Mouse (Mus musculus) c-Kit-negative CD71-positive TER-119-positive erythroid progenitor cells, embryonic 14.5 days (primary cell): Measurements from ENCODE around the gene Nudt8.
"Not testable (repeated sequence)": the region's sequence is repeated elsewhere in the genome, so short reads cannot be mapped to it uniquely, and the experiment has no call there.

ENCODE experiments used
- DNase-seq: peaks from one replicate; pipeline ENCODE4 v3.0.0-alpha.2; 2013; ENCODE audit warnings: low read depth, low spot score

Gene Nudt8

DNA sequence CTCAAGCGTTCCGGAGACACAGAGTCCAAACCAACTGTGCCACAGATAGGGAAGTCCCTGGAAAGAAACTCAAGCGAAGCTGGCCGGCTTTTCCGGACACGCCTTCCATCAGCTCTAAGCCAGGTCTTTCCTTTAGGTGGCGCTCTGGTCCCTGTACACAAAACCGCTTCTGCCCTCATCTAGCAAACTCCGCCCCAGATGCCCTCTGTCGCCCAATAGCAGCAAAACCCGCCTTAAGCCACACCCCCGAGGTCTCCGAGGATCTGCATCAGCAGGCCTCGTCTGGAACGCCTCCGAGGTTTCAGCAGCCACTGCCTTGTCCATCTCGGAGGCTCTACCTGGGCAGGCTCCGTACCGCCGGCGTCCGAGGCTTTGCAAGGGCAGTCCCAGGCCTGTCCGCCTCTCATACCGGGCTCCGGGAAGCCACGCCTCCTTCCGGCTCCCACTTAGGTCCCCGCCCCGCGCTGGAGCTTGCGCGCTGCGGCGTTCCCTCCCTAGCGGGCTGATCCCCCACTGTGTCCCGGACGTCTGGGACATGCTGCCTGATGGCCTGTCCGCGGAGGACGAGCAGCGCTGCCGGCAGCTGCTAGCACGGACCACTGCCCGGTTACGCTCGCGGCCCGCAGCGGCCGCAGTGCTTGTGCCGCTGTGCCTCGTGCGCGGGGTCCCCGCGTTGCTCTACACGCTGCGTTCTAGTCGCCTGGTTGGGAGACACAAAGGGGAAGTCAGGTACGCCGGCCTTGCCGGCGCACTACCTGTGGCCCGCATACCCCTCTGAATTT, at the start of gene Nudt8, which contains the start of gene Gm49405:
Gene Nudt8 (plus strand): TSS at position 462 of the 782 bp plus-strand sequence.
Gene Gm49405 (plus strand): TSS at position 508 of the 782 bp plus-strand sequence.
- peak; percentile 97 for DNase-seq

DNA sequence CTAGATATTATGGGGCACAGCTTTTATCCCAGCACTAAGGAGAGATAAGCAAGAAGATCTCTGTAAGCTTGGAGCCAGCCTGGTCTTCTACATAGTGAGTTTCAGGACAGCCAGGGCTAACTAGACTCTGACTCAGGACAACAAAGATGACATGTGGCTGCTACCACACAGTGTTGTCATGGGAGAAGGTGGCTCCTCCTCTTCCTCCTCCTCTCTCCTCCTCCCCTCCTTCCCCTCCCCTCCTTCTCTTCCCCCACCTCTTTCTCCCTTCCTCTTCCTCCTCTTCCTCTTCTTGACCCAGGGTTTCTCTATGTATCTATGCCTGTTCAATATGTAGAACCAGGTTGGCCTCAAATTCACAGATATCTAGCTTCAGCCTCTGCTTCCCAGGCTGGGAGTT, 48.9 kb upstream of the Nudt8 start:
- DNase-seq = no peak

DNA sequence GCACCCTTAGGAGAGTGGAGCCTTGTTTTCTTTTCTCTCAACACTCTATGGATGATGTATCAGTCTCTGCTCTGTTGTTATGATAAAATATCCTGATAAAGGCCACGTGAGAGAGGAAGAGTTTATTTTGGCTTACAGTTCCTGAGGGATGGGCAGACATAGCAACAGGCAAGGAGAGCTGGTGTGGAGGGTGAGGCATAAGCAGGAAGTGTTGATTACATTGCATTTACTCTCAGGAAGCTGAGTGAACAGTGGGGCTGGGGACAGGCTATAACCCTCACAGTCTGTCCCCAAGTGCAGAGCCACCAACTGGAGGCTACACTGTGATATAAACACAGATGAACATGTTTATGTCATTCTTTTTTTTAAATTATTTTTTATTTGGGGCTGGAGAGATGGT, 48.3 kb upstream of the Nudt8 start:
- DNase-seq = no peak

DNA sequence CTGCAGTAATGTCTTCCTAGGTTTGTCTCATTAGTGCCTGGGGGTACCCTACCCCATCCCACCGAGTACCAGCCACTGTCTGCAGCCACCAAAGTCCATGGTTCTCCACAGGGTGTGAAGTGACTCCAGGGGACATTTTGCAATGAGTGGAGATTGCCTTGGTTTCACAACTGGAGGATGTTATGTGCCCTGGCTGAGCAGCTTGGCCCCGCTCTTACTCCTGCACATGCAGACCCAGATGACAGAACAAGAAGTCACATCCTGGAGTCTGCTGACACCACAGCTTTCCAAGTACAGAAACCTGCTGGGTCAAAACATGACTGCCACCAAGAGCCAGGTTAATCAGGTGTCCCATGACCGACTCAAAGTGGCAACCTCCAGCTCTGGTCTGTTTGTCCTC, 45.3 kb upstream of the Nudt8 start:
- DNase-seq = no peak

DNA sequence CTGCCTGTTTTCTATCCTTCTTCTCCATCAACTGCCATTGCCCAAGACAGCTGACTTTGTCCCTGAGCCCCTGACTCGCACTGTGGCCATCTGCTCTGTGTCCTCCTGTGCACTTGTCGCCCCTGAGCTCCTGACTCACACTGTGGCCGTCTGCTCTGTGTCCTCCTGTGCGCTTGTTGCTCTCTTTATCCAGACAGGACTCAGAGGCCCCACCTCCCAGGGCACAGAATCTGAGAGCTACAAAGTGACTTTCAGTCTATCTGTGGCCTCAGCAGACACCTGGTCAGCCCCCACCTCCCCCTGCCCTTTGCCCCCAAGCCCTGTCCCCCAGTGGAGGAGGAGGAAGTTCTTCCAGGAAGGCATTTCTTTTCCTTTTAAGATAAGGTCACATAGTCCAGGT, 44.6 kb upstream of the Nudt8 start:
- no peak for DNase-seq

DNA sequence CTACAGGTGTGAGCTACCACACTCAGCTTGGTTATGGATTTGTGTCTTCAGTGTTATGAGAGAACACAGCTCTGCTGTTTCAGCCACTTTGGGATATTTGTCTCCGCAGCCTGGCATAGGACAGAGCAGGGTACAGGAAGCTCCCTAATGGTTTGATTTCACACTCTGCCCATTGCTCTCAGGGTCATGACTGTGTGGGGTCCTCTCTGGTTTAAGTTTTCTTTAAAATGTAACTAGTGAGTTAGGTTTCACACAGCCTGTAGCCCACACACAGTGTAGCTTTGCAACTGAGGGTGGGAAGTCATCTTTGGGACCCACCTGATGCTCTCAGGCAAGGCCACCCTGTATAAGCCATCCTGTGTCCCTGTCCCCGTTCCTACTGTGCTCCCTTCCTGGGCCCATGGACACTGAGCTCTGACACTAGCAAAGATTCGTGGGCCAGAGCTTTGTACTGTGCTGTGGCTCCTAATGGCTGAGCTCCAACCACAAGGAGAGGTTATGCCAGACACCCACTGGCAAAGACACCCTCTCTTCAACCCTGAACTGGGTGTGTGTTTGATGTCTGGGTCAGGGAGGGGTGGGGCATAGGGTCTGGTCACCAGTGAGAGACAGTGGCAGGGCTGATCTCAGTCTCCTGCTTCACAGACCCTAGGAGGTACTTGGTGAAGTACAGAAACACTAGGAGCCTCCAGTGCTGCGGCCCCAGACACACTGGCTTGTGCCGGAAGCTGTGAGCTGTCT, 42.9 kb upstream of the Nudt8 start:
- DNase-seq = not testable (repeated sequence)

DNA sequence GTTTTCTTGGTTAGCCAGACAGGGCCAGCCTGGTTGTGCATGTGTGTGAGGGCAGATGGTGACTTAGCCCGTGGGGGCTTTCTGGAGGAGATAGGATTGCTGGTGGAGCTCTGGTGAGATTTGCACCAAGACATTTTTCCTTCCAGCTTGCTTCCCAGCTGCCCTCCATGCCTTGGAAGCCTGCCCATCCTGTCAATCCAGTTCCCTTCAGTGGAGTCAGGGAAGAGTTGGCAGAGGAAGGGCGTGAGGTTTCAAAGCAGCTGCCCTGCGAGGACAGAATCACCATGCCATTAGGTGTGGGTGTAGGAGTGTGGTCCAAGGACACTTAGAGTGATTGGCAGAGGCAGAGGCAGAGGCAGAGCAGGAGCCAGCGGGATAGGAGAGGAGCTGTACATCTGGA, 41.9 kb upstream of the Nudt8 start, which contains the start of gene Aldh3b3:
Gene Aldh3b3 (plus strand): TSS at position 176 of the 400 bp plus-strand sequence.
- no peak for DNase-seq

DNA sequence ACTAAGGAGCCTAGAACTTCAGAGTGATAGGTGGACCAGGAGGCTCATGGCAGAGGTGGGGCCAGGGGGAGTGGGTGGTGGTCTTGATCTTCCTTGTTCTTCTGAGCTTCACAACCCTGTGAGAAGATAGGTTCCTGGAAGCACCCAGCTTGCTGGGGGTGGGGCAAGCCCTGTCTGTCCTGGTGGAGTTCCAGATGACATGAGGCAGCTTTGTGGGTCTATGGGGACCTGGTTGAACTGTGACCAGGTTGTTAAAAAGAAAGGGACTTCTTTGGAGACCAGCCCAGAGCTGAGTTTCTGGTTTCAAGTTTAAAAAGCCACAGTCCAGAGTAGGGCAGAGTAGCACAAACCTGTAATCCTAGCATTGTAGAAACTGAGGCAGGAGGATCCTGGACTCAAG, 41.4 kb upstream of the Nudt8 start:
- DNase-seq = no peak

DNA sequence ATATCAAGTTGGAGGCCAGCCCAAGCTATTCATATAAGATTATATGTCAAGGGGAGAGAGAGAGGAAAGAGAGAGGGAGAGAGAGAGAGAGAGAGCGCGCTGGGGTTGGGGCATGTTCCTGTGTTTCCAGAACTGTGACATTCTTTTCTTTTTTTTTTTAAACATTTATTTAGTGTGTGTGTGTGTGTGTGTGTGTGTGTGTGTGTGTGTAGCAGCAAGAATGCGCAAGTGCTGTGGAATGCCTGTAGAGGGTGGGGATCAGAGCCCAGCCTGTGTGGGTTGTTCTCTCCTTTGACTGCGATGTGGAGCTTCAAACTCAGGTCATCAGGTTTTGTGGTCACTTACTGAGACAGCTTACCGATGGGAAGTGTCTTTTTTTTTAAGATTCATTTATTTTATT, 40.2 kb upstream of the Nudt8 start:
- no peak for DNase-seq

DNA sequence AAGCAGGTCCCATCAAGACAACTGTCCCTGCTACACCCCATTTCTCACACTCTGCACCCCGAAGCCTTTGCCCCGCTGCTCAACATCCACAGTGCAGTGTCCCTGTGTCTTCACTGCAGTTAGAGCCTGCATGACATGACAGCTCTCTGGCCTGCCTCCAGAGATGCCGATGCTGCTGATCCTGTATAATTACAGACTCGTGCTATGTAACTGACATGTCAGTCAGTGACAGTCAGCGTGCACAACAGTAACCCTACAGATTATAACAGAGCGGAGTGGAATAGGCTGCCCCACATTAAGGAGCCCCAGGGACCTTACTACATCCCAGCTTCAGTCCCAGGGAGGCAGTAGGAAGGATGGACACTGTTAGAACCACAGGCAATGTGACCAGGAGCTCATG, 38.6 kb upstream of the Nudt8 start:
- not testable (repeated sequence) for DNase-seq

DNA sequence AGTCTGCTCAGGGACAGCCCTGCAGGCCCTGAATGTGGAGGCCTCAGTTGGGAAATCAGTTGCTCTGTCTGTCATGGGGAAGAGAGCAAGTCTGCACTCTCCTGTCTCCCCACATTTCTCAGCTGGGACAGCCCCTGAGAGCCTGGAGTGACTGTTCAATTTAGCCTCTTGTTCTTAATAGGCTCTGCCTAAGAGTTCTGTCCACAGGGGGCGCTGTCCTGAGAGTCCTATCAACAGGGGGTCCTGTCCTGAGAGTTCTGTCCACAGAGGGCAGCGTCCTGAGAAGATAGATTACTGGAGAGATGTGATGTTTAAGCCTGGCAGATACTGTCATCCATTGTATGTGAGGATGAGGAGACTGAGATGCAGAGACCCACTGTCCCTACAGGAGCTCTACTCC, 37.9 kb upstream of the Nudt8 start:
- no peak for DNase-seq

DNA sequence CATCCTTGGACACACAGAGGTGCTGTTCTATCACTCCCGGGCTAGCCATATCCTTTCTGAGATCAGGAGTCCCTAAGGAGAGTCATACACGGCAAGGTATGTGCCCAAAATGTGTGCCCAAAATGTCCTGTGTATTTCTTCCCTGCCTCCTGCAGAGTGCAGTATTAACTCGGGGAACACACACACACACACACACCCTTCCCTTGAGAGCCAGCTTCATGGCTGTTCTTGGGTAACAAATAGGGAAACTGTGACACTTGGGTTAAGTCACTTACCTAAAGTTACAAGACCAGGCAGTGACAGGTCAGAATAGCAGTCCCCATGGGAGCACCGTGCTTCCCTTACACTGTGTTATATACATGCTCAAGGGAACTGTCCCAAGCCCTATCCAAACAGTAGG, 36.4 kb upstream of the Nudt8 start:
- no peak for DNase-seq

DNA sequence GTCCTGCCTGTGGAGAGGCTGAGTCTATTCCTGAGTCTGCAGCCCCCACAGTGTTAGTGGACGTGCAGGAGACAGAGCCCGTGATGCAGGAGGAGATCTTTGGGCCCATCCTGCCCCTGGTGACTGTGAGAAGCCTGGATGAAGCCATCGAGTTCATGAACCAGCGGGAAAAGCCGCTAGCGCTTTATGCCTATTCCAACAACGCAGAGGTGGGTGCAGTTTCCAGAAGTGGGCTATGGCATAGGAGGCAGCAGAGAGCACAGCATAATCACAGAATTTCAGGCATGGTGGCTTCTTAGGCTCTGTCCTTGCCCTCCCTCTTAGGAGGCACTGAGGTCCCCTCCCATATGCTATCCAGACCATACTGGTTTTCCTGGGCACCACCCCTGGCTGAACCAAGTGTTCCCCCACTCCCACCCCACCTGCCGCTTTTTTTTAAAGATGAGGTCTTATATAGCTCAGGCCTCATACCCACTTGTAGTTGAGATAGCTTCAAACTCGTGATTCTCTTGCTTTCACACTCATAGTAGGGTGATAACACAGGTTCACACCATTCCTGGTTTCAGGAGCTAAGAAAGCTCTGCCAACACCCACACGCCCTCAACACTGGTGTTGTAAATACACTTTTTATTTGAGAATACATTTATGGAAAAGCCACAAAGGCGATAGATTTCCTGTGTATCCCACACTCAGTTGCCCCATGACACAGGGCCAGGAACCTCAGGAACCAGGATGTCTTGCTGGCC, 33.9 kb upstream of the Nudt8 start:
- no peak for DNase-seq

DNA sequence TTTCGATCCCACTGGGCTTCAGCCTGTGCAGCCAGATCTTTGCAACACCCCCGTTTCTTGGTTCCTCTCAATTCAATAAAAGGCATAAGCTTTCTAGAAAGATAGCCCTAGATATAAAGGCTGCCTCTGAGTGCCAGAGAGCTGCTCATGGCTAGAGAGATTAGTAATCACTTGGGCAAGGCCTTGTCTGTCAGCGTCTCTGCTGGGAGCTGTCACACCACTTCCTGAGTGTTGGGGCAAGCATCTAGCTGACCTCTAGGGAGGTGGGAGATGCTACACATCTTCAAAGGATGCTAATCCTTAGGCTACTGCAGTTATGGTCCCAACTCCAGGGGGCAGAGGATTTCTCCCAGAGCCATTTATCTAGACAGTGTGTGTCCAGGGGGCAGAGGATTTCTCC, 33.1 kb upstream of the Nudt8 start:
- DNase-seq = no peak

DNA sequence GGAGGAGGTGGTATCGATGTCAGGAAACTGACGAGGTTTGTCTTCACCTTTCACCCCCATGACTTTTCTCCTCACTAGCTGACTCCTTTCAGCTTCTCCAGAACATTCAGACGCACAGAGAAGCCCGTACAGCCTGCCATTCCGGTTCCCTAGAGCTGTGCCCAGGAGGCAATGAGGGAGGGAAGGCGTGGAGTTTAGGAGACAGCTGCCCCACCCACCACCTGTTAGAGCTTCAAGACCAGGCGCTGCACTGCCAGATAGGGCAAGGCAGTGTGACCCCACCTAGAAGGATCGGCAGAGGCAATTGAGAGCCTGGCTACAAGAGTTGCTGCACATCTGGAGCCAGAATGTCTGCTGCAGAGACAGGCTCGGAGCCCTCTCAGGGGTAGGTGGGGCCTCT, 28.2 kb upstream of the Nudt8 start, which contains the start of gene Aldh3b2:
Gene Aldh3b2 (plus strand): TSS at position 100 of the 400 bp plus-strand sequence.
- DNase-seq = peak; percentile 40

DNA sequence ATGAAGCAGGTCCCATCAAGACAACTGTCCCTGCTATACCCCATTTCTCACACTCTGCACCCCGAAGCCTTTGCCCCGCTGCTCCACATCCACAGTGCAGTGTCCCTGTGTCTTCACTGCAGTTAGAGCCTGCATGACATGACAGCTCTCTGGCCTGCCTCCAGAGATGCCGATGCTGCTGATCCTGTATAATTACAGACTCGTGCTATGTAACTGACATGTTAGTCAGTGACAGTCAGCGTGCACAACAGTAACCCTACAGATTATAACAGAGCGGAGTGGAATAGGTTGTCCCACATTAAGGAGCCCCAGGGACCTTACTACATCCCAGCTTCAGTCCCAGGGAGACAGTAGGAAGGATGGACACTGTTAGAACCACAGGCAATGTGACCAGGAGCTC, 25.8 kb upstream of the Nudt8 start:
- not testable (repeated sequence) for DNase-seq

DNA sequence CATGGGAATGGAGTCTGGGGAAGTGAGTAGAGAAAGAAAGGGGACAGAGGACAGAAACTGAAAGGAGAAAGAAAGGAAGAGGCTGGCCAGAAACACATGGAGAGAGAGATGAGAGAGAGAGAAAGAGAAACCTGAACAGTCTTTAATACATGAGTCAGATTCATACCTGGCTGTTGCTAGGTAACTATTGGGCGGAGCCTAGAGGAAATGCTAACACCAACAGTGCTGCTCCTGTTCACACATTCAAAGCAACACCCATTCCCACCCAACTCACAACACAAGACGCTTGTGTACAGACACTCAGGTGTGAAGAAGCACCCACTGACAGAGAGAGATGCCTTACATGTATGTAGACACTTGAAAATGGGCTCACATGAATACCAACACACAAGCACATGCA, 24.5 kb upstream of the Nudt8 start:
- no peak for DNase-seq

DNA sequence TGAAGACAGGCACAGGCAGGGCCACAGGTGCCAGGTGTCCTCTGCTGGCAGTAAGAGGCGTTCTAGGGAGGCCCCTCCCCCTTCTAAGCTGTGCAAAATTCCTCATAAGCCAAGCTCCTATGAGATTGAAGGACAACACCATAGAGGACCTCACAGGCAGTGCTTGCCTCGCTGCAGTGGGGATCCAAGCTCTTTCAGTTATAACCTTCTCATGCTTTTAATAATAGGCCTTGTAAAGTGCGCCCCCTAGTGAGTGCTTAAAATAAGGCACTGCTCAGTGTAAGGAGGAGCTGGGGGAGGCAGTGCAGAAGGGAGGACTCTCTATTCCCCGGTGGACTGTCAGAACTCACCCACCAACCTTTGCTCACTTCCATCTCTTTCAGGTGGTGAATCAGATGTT, 20.1 kb upstream of the Nudt8 start:
- peak; percentile 61 for DNase-seq

DNA sequence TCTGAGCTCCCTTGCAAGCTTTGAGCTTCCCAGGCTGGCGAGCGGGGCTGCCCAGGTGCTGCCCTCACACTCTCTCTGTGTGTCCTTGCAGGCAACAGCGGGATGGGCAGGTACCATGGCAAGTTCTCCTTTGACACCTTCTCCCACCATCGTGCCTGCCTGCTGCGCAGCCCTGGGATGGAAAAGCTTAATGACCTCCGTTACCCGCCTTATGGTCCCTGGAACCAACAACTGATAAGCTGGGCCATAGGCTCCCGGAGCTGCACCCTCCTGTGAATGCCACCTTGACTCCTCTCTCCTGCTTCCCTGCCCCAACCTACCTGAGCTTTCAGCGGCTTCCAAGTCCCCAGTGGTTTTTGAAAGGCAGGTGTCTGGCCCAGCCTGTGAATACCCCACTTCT, 19.5 kb upstream of the Nudt8 start:
- DNase-seq = no peak

DNA sequence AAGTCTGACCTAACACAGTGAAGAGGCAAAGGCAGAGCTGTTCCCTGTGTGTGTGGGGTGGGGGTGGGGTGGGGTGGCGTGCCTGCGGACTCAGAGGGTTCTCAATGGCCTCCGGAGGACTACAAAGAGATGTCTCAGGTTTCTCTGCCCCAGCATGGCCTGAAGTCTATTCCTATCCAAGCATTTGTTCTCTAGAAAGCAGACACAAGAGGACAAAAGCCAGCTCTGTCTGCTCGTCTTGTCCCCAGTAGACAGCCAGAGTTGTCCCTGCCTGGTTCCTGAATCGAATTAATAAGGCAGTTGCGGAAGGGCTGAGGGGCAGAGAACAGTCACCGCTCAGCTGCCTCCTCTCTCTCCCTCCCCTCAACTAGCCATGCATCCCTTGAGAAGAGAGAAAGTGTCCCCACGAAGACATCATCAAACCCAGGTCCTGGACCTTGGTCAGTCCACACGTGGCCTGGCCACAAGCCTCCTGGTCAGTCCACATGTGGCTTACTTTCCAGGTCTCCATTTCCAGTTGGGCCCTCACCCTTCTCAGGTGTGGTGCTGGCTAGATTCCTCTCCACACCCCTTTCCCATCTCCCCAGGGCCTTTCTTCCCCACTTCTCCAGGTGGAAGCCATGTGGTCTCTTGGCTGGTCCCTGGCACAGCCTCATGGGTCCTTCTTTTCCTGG, 16.7 kb upstream of the Nudt8 start:
- no peak for DNase-seq

DNA sequence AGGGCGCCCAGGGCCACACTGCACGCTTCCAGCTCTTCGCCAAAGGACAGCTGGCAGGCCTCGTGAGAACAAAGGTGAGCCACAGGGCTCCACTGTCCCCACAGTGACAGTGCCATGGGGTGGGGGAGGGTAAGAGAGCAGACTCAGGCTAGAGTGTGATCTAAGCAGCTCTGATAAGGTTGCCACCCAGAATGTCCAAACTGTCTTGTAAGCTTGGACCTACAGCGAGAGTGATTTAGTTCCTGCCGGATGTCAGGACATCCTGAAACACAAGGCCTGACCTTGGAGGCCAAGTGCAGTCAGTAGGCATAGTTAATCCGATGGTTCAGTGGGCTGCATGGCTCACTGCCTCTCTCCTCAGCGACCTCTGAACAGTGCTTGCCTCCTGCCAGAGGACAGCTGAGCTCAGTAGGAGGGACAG, 15.1 kb upstream of the Nudt8 start:
- no peak for DNase-seq

DNA sequence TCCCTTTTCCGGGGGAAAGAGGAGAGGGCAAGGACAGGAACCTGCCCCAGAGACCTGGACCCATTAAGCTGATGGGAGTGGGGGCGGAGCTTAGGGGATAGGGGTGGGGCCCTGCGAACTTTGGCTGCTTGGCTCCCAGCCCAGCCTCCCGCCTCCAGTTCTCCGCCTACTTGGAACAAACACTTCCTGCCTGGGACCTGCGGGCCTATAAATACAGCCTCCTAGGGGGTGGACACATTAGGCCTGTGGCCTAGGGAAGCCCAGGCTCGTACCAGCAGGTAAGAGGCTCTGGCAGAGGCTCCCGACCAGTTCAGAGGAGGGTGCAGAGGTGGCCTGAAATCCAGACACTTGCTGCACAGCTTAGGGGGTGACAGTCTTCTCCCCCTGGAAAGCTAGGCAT, 14.0 kb upstream of the Nudt8 start, which contains the start of gene Acy3:
Gene Acy3 (plus strand): TSS at position 237 of the 400 bp plus-strand sequence.
- no peak for DNase-seq
